Mouse (Mus musculus) intestine, embryonic 14.5 days (tissue): ENCODE data around the gene Tmem178b. TPM values are rescaled to one million over a fixed set of nuclear protein-coding genes. Genes with fewer than 3 reads are reported as not detected.

Experiments
- ATAC-seq: fragments of 200-750 bp; cut with Nextera tagmentation; replicated peaks from 2 replicates; pipeline ENCODE4 v1.8.0; 2017; ENCODE audit warnings: low read depth, moderate number of reproducible peaks, moderate TSS enrichment, moderate library complexity; ENCODE audit not compliant: low FRiP score, low TSS enrichment
- DNase-seq: peaks from one replicate; pipeline ENCODE4 v3.0.0-alpha.2; 2018; ENCODE audit warnings: low spot score
- H3K27ac ChIP-seq: fragments of 300-500 bp; sonication (generic); 2 replicates; pipeline ENCODE4 v1.5.1; 2014; ENCODE audit warnings: low read depth, mild to moderate bottlenecking, control low read depth
- H3K27me3 ChIP-seq: fragments of 300-500 bp; sonication (generic); replicated peaks from 2 replicates; pipeline ENCODE4 v1.6.1; 2014; ENCODE audit warnings: low read length, control low read depth; ENCODE audit not compliant: control insufficient read depth, insufficient read depth
- H3K36me3 ChIP-seq: fragments of 300-500 bp; sonication (generic); 2 replicates; pipeline ENCODE4 v1.6.1; 2014; ENCODE audit warnings: low read length, control low read depth; ENCODE audit not compliant: control insufficient read depth, insufficient read depth
- H3K4me1 ChIP-seq: fragments of 300-500 bp; sonication (generic); replicated peaks from 2 replicates; pipeline ENCODE4 v1.6.1; 2014; ENCODE audit warnings: low read length, control low read depth, mixed read lengths; ENCODE audit not compliant: control insufficient read depth, insufficient read depth
- H3K4me2 ChIP-seq: fragments of 300-500 bp; sonication (generic); 2 replicates; pipeline ENCODE4 v1.6.1; 2014; ENCODE audit warnings: low read length
- H3K4me3 ChIP-seq: fragments of 300-500 bp; sonication (generic); 2 replicates; pipeline ENCODE4 v1.5.1; 2014; ENCODE audit warnings: low read depth, low read length, control low read depth, mixed read lengths
- H3K9ac ChIP-seq: fragments of 300-500 bp; sonication (generic); 2 replicates; pipeline ENCODE4 v1.6.1; 2014; ENCODE audit warnings: mild to moderate bottlenecking, low read length
- H3K9me3 ChIP-seq: fragments of 300-500 bp; sonication (generic); 2 replicates; pipeline ENCODE4 v1.6.1; 2016; ENCODE audit warnings: low read length, control low read depth; ENCODE audit not compliant: control insufficient read depth
- WGBS: fragments of 180-500 bp; shearing (Covaris S2); extraction: QIAGEN DNeasy Blood & Tissue Kit; methylation state at CpG from one replicate; pipeline ENCODE4 v1.1.7; 2014; 5-methylcytosine and 5-hydroxymethylcytosine counted together
- polyA plus RNA-seq: library from polyadenylated mRNA; unstranded; fragments of >200 nt; fragmentation: Nextera tagmentation; extraction: Ambion mirVana; gene quantifications from 2 replicates; pipeline ENCODE4 v1.2.1, GENCODE M21; 2014

Tmem178b gene
- polyA plus RNA-seq, 1 experiment from 2014 or later: 1.5 TPM

- Histone ChIP-seq H3K4me3 (no peak overlapping the region), H3K27me3 (no peaks in the 10 kb centered on the region), H3K4me1 (no peaks in the 10 kb centered on the region), H3K9ac (no peak overlapping the region), H3K9me3 (no peaks in the 10 kb centered on the region), H3K4me2 (no peak overlapping the region), H3K36me3 (no peaks in the 10 kb centered on the region), H3K27ac (no peak overlapping the region)
- ATAC-seq (no peak), DNase-seq (no peak)
- WGBS: 58% methylated on average over 7 of the region's 7 CpGs
Measured at GRCm38 (mm10) chr6:40015711-40016460, 142.8 kb downstream of the Tmem178b start.

DNA sequence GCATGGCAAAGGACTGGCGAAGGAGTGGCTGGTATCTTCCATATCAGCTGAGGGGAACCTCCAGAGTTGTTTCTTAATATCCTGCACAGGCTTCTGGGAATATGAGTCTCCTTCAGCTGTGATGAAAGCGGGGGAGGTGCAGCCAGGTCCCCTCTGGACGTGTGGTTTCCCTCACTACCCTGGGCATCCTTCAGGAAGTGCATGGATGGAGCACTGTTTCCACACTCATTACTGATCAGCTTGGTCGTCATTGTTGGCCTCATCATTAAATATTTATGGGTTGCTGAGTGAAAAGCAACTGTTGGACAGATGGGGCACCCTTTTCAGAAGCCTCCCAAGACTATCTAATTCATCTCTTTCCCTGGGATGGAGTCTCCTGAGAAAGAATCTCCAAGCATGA lies 146.3 kb downstream of the Tmem178b start:
- ATAC-seq (no peak), DNase-seq (no peak)
- no peak overlapping the region for H3K4me3 ChIP-seq

DNA sequence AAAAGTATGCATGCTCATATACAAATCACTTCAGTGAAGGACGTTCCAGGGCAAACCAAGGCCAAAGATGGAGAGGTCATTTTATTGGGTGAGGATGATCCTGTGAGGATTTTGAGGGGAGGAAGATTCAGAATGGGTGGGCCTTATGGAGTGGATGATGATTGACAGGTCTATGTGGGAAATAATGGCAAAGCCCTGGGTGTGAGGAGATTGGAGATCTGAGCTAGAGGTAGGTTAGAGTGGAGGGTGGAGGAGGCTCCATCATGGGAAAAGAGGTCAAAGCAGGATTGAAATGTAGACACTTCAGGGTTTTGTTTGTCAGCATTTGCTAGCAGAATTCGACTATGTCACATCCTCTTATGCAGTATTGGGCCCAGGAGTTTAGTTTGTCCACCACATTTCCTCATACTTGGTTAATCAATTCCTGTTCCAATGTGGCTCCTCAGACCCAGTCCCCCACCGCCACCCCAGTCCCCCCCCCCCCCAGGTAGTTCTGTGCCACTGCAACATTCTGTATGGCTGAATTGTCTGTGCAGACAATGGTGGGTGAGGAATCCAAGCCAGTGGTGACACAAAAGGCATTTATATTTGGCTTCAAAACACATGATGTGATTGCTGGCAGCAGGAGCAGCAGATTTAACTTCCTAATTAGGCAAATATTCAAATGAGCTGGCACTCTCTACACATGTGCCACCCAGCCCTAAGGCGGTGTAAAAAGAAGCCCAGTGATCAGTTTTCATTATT lies 150.7 kb downstream of the Tmem178b start:
- 79% methylated on average over 4 of the region's 4 CpGs for WGBS
- H3K4me3 ChIP-seq: no peak overlapping the region
- H3K9ac ChIP-seq: no peak overlapping the region
- H3K4me1 ChIP-seq: no peaks in the 10 kb centered on the region
- DNase-seq (no peak), ATAC-seq (no peak)
- no peak overlapping the region for H3K27ac ChIP-seq
- H3K4me2 ChIP-seq: no peak overlapping the region
- no peaks in the 10 kb centered on the region for H3K9me3 ChIP-seq
- H3K27me3 ChIP-seq: no peaks in the 10 kb centered on the region
- H3K36me3 ChIP-seq: no peaks in the 10 kb centered on the region

More for the DNA sequence above, 146.3 kb downstream of the Tmem178b start:
- Histone ChIP-seq H3K9me3 (no peaks in the 10 kb centered on the region), H3K4me1 (no peaks in the 10 kb centered on the region), H3K9ac (no peak overlapping the region), H3K27ac (no peak overlapping the region), H3K27me3 (no peaks in the 10 kb centered on the region), H3K36me3 (no peaks in the 10 kb centered on the region), H3K4me2 (no peak overlapping the region)
- WGBS: 47% methylated on average over 4 of the region's 4 CpGs

GRCm38 (mm10) chr6:40024336-40024934 lies 151.4 kb downstream of the Tmem178b start:
- DNase-seq: no peak
- no peaks in the 10 kb centered on the region for H3K36me3 ChIP-seq
- ATAC-seq: no peak
- H3K4me2 ChIP-seq: no peak overlapping the region
- H3K27ac ChIP-seq: no peak overlapping the region
- 81% methylated on average over 5 of the region's 5 CpGs for WGBS
- H3K9me3 ChIP-seq: no peaks in the 10 kb centered on the region
- no peak overlapping the region for H3K9ac ChIP-seq
- no peaks in the 10 kb centered on the region for H3K27me3 ChIP-seq
- H3K4me3 ChIP-seq: no peak overlapping the region
- H3K4me1 ChIP-seq: no peaks in the 10 kb centered on the region

GRCm38 (mm10) chr6:40032901-40033300 lies 159.8 kb downstream of the Tmem178b start:
- Histone ChIP-seq H3K9ac (no peak overlapping the region), H3K9me3 (no peaks in the 10 kb centered on the region), H3K36me3 (no peaks in the 10 kb centered on the region), H3K4me1 (no peaks in the 10 kb centered on the region), H3K27me3 (no peaks in the 10 kb centered on the region), H3K4me3 (no peak overlapping the region), H3K27ac (no peak overlapping the region), H3K4me2 (no peak overlapping the region)
- no peak for ATAC-seq
- no peak for DNase-seq

DNA sequence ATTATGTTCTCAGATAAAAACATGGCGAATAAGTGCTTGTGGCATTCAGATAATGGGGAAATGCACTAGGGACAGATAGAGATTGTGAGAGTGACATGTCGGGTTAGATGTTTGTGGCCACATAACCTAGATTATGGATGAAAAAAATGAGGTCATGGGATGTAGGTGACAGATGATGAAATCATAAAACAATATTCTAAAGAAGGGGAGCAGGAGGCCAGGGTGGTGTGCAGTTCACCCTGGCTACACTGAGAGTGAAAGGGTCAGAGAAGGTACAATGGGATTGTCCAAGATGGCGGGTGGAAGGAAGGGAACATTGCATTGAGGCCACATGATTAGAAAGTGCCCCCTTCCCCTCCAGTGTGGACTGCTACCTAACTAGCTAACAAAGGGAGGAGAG lies 160.9 kb downstream of the Tmem178b start:
- 89% methylated on average over 3 of the region's 3 CpGs for WGBS
- Histone ChIP-seq H3K9ac (no peak overlapping the region), H3K4me3 (no peak overlapping the region), H3K4me2 (no peak overlapping the region), H3K36me3 (no peaks in the 10 kb centered on the region), H3K27me3 (no peaks in the 10 kb centered on the region), H3K4me1 (no peaks in the 10 kb centered on the region), H3K9me3 (no peaks in the 10 kb centered on the region), H3K27ac (no peak overlapping the region)
- ATAC-seq (no peak), DNase-seq (no peak)

DNA sequence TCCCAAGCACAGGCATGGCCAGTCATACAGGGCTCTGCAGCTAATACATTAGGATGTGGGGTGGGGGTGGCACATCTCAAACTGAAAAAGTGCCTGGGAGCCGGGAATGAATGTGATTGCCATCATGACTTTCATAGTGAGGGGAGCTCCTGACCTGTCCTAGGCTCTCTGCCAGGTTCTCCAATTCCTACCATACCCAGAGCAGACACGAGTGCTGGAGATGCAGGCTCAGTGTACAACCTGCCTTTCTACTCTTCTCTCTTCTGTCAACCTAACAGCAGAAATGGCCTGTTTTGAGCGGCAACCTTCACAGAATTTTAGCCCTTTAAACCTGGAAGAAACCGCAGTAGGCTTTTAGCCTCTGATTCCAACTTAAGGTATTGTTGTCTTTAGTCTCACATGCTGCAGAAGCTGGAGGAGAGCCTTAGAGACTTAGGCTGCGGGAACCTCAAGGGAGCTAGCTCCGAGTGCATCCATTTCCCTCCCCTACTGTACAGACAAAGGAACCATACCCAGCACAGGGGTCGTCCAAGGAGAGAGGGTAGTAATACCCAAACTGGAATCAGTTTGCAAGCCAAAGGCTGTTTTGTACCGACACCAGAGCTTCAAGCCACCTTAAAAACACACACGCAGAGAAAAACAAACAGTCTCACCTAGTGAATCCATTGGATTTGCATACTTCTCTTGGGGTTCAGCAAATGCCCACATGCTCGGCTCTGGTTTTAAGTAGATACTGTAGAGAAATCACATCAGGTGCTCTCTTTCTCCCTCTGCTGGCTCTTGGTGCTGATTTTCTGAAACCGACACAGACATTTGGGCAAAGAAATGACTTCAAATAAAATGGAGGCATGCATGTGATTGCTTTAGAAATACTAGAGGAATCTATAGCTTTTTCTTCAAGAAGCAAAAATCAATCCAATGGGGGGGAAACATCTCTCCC lies 176.2 kb downstream of the Tmem178b start:
- Histone ChIP-seq H3K4me1 (no peaks in the 10 kb centered on the region), H3K36me3 (no peaks in the 10 kb centered on the region), H3K4me3 (no peak overlapping the region), H3K4me2 (no peak overlapping the region), H3K9me3 (no peaks in the 10 kb centered on the region), H3K27ac (no peak overlapping the region), H3K27me3 (no peaks in the 10 kb centered on the region), H3K9ac (no peak overlapping the region)
- ATAC-seq: no peak
- DNase-seq: no peak
- WGBS: 40% methylated on average over 11 of the region's 11 CpGs

DNA sequence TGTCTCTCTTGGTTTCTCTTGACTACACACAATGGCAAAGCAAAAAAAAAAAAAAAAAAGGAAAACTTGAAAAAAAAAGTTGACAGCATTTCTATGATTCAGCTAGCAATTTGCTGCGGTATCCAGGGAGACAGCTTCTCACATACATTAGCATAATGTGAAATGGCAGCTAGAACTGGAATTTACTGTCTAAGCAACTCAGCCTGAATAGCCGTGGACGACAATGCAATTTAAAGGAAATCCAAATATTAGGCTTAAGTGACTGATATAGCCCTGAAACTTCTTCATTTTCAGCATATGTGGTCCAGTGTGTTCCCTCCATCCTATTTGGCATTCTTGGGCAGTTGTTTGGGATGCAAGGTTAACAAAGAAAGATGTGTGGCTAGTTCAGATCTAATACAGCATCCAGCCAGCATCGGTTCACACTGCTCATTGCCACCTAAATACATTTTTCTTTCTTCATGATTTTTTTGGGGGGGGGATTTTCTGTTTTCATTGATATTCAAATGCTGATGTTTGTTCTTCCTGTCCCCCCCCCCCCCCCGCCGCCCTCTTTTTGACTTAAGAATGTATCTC lies 176.9 kb downstream of the Tmem178b start:
- no peaks in the 10 kb centered on the region for H3K36me3 ChIP-seq
- no peak overlapping the region for H3K9ac ChIP-seq
- no peak overlapping the region for H3K27ac ChIP-seq
- 87% methylated on average over 5 of the region's 6 CpGs for WGBS
- H3K27me3 ChIP-seq: no peaks in the 10 kb centered on the region
- ATAC-seq (no peak), DNase-seq (no peak)
- H3K4me2 ChIP-seq: no peak overlapping the region
- H3K9me3 ChIP-seq: no peaks in the 10 kb centered on the region
- no peaks in the 10 kb centered on the region for H3K4me1 ChIP-seq
- H3K4me3 ChIP-seq: no peak overlapping the region
